Mouse (Mus musculus) myocyte (in vitro differentiated cells): ENCODE results near the gene H2-DMa.

Source experiments
- CEBPB ChIP-seq: IDR thresholded peaks from 2 replicates; pipeline ENCODE4 v1.6.1; 2011; ENCODE audit warnings: mild to moderate bottlenecking, moderate library complexity; ENCODE audit not compliant: poor library complexity, insufficient read depth, severe bottlenecking
- E2F4 ChIP-seq: IDR thresholded peaks from one replicate; pipeline ENCODE4 v1.6.1; 2011; ENCODE audit warnings: mild to moderate bottlenecking, control low read depth, moderate library complexity; ENCODE audit not compliant: insufficient read depth
- MAX ChIP-seq: IDR thresholded peaks from one replicate; pipeline ENCODE4 v1.6.1; 2011; ENCODE audit warnings: low read depth, mild to moderate bottlenecking, control low read depth
- MYOD1 ChIP-seq, 3 experiments: IDR thresholded peaks; one replicate each; pipeline ENCODE4 v1.6.1; 2011; ENCODE audit warnings: control low read depth in 2 of 3, low read depth in 2 of 3, mild to moderate bottlenecking in 2 of 3, moderate library complexity in 1 of 3; ENCODE audit not compliant: insufficient read length in 2 of 3, control insufficient read depth in 1 of 3
- MYOG ChIP-seq, 3 experiments: IDR thresholded peaks; one replicate each; pipeline ENCODE4 v1.6.1; 2011; ENCODE audit warnings: control low read depth in 2 of 3, low read depth in 2 of 3, mild to moderate bottlenecking in 2 of 3; ENCODE audit not compliant: insufficient read length in 2 of 3, control insufficient read depth in 1 of 3, insufficient read depth in 1 of 3
- POLR2A ChIP-seq: IDR thresholded peaks from one replicate; pipeline ENCODE4 v1.6.1; 2011; ENCODE audit warnings: low read depth, mild to moderate bottlenecking, control low read depth, moderate library complexity; ENCODE audit not compliant: insufficient read length
- POLR2AphosphoS2 ChIP-seq: IDR thresholded peaks from one replicate; pipeline ENCODE4 v1.6.1; 2011; ENCODE audit warnings: low read depth, control low read depth; ENCODE audit not compliant: insufficient read length
- REST ChIP-seq: IDR thresholded peaks from one replicate; pipeline ENCODE4 v1.6.1; 2011; ENCODE audit warnings: mild to moderate bottlenecking, control low read depth, moderate library complexity; ENCODE audit not compliant: insufficient read depth, insufficient read length
- SRF ChIP-seq: IDR thresholded peaks from one replicate; pipeline ENCODE4 v1.6.1; 2011; ENCODE audit warnings: low read depth; ENCODE audit not compliant: control insufficient read depth, insufficient read length
- TCF3 ChIP-seq: IDR thresholded peaks from one replicate; pipeline ENCODE4 v1.6.1; 2011; ENCODE audit warnings: low read depth, control low read depth; ENCODE audit not compliant: insufficient read length
- USF1 ChIP-seq: IDR thresholded peaks from one replicate; pipeline ENCODE4 v1.6.1; 2011; ENCODE audit warnings: low read depth, mild to moderate bottlenecking, control low read depth, moderate library complexity

DNA sequence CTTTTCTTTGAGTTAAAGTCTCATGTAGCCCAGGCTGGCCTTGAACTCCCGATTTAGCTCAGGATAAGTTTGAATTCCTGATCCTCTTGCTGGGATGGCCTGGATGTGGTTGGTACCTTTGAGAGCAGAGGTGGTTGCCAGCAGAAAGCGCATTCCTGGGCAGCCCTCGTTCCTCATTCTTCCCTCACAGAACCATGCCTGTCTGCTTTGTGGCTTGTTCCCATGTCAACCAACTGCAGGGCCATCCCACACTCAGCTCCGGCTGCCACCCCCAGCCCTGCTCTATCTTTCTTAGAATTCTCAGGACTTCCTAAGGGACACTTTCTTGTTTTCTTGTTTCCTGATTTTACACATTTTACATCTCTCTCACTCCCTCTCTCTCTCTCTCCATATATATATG lies 22.1 kb downstream of the H2-DMa start:
- TF ChIP-seq POLR2A (no peak), E2F4 (no peak), MYOG (IDR thresholded peaks at IDR 0.05; ENCODE audit: control insufficient read depth in 1 of 3, insufficient read depth in 1 of 3, insufficient read length in 2 of 3, low read depth in 2 of 3) (no peak), SRF (no peak), POLR2AphosphoS2 (no peak), USF1 (no peak), MYOD1 (IDR thresholded peaks at IDR 0.05; ENCODE audit: control insufficient read depth in 1 of 3, insufficient read length in 2 of 3, low read depth in 2 of 3) (no peak), MAX (no peak), CEBPB (no peak), TCF3 (no peak), REST (no peak)
